Mouse (Mus musculus) liver, postnatal 0 days (tissue): ENCODE data around the gene Myo5a. TPM values are rescaled to one million over a fixed set of nuclear protein-coding genes. Genes with fewer than 3 reads are reported as not detected.

ENCODE experiments used
- ATAC-seq: fragments of 200-750 bp; cut with Nextera tagmentation; 2 replicates; pipeline ENCODE4 v1.8.0; 2017; ENCODE audit warnings: mild to moderate bottlenecking, moderate library complexity
- DNase-seq: peaks from one replicate; pipeline ENCODE4 v3.0.0-alpha.2; 2016
- H3K27ac ChIP-seq: fragments of 300-500 bp; sonication (generic); 2 replicates; pipeline ENCODE4 v1.5.1; 2014; ENCODE audit warnings: antibody characterized with exemption, moderate library complexity, mild to moderate bottlenecking, low read depth
- H3K27me3 ChIP-seq: fragments of 300-500 bp; sonication (generic); 2 replicates; pipeline ENCODE4 v1.6.1; 2014; ENCODE audit warnings: low read length, control low read depth, mixed read lengths; ENCODE audit not compliant: insufficient read depth
- H3K36me3 ChIP-seq: fragments of 300-500 bp; sonication (generic); replicated peaks from 2 replicates; pipeline ENCODE4 v1.6.1; 2014; ENCODE audit warnings: mild to moderate bottlenecking, control low read depth, low read length, moderate library complexity, mixed read lengths; ENCODE audit not compliant: insufficient read depth
- H3K4me1 ChIP-seq: fragments of 300-500 bp; sonication (generic); 2 replicates; pipeline ENCODE4 v1.6.1; 2014; ENCODE audit warnings: antibody characterized with exemption, mild to moderate bottlenecking, control low read depth; ENCODE audit not compliant: insufficient read depth
- H3K4me2 ChIP-seq: fragments of 300-500 bp; sonication (generic); 2 replicates; pipeline ENCODE4 v1.6.1; 2014; ENCODE audit warnings: low read depth, mild to moderate bottlenecking, low read length, moderate library complexity, mixed read lengths
- H3K4me3 ChIP-seq: fragments of 300-500 bp; sonication (generic); 2 replicates; pipeline ENCODE4 v1.5.1; 2014; ENCODE audit warnings: low read depth, low read length
- H3K9ac ChIP-seq: fragments of 300-500 bp; sonication (generic); replicated peaks from 2 replicates; pipeline ENCODE4 v1.6.1; 2014; ENCODE audit warnings: mild to moderate bottlenecking, moderate library complexity
- H3K9me3 ChIP-seq: fragments of 300-500 bp; sonication (generic); 2 replicates; pipeline ENCODE4 v1.6.1; 2016; ENCODE audit warnings: mild to moderate bottlenecking, control low read depth, low read length, mixed read lengths
- CTCF ChIP-seq: sonication (generic); IDR thresholded peaks from 2 replicates; pipeline ENCODE4 v1.5.1; 2016; ENCODE audit warnings: antibody characterized with exemption, low read depth
- EP300 ChIP-seq: IDR thresholded peaks from 2 replicates; pipeline ENCODE4 v1.6.1; 2016; ENCODE audit warnings: antibody characterized with exemption, low read depth, mild to moderate bottlenecking
- WGBS: fragments of 180-500 bp; shearing (Covaris S2); extraction: QIAGEN DNeasy Blood & Tissue Kit; methylation state at CpG from one replicate; pipeline ENCODE4 v1.1.7; 2014; ENCODE audit not compliant: insufficient replicate concordance; 5-methylcytosine and 5-hydroxymethylcytosine counted together
- polyA plus RNA-seq: library from polyadenylated mRNA; unstranded; fragments of >200 nt; fragmentation: Nextera tagmentation; extraction: Ambion mirVana; gene quantifications from 2 replicates; pipeline ENCODE4 v1.2.1, GENCODE M21; 2015

Myo5a gene
- polyA plus RNA-seq, 1 experiment from 2014 or later, result 1.3 TPM

- no peaks in the 10 kb centered on the region for H3K36me3 ChIP-seq
- H3K27ac ChIP-seq, result no peak overlapping the region
- H3K4me3 ChIP-seq, result no peak overlapping the region
- DNase-seq, result no peak
- no peak overlapping the region for H3K9ac ChIP-seq
- TF ChIP-seq CTCF, result no peak
- no peak for TF ChIP-seq EP300
- H3K27me3 ChIP-seq, result no peaks in the 10 kb centered on the region
- WGBS, result 67% methylated on average over 2 of the region's 2 CpGs
- H3K4me1 ChIP-seq, result no peaks in the 10 kb centered on the region
- no peak for ATAC-seq
- no peaks in the 10 kb centered on the region for H3K9me3 ChIP-seq
- H3K4me2 ChIP-seq, result no peak overlapping the region
These were observed 45.9 kb downstream of the Myo5a start for GRCm38 (mm10) chr9:75116571-75117177.

- Histone ChIP-seq H3K4me1 (no peaks in the 10 kb centered on the region), H3K27me3 (no peaks in the 10 kb centered on the region), H3K36me3 (no peaks in the 10 kb centered on the region), H3K9ac (no peak overlapping the region), H3K9me3 (no peaks in the 10 kb centered on the region), H3K4me3 (no peak overlapping the region), H3K27ac (no peak overlapping the region), H3K4me2 (no peak overlapping the region)
- TF ChIP-seq EP300 (no peak), CTCF (no peak)
- ATAC-seq (no peak), DNase-seq (no peak)
- WGBS, result 71% methylated on average over 3 of the region's 3 CpGs
These were observed 50.3 kb downstream of the Myo5a start for GRCm38 (mm10) chr9:75121126-75121525.

GRCm38 (mm10) chr9:75124201-75124721 lies 53.4 kb downstream of the Myo5a start:
- Histone ChIP-seq H3K36me3 (no peaks in the 10 kb centered on the region), H3K4me2 (no peak overlapping the region), H3K9me3 (no peaks in the 10 kb centered on the region), H3K4me1 (no peaks in the 10 kb centered on the region), H3K4me3 (no peak overlapping the region), H3K27me3 (no peaks in the 10 kb centered on the region), H3K27ac (no peak overlapping the region), H3K9ac (no peak overlapping the region)
- WGBS, result 62% methylated on average over 6 of the region's 6 CpGs
- TF ChIP-seq CTCF, result no peak
- ATAC-seq, result no peak
- no peak for DNase-seq

- Histone ChIP-seq H3K9me3 (no peaks in the 10 kb centered on the region), H3K4me2 (no peak overlapping the region), H3K4me3 (no peak overlapping the region), H3K9ac (no peak overlapping the region), H3K4me1 (no peaks in the 10 kb centered on the region), H3K27me3 (no peaks in the 10 kb centered on the region), H3K27ac (no peak overlapping the region), H3K36me3 (no peaks in the 10 kb centered on the region)
- ATAC-seq (no peak), DNase-seq (no peak)
- TF ChIP-seq EP300, result no peak
- no peak for TF ChIP-seq CTCF
- 67% methylated on average over 2 of the region's 2 CpGs for WGBS
These were observed 59.7 kb downstream of the Myo5a start for GRCm38 (mm10) chr9:75130553-75130952.

- TF ChIP-seq CTCF, result no peak
- TF ChIP-seq EP300, result no peak
- H3K9me3 ChIP-seq, result no peaks in the 10 kb centered on the region
- H3K4me3 ChIP-seq, result no peak overlapping the region
- WGBS, result 77% methylated on average over 5 of the region's 5 CpGs
- DNase-seq (no peak), ATAC-seq (no peak)
- H3K36me3 ChIP-seq, result no peaks in the 10 kb centered on the region
- no peaks in the 10 kb centered on the region for H3K27me3 ChIP-seq
- no peak overlapping the region for H3K27ac ChIP-seq
- no peak overlapping the region for H3K9ac ChIP-seq
- no peaks in the 10 kb centered on the region for H3K4me1 ChIP-seq
- H3K4me2 ChIP-seq, result no peak overlapping the region
These were observed 76.1 kb downstream of the Myo5a start for GRCm38 (mm10) chr9:75146911-75147310.

GRCm38 (mm10) chr9:75160525-75160924 lies 89.7 kb downstream of the Myo5a start:
- Histone ChIP-seq H3K36me3 (no peaks in the 10 kb centered on the region), H3K4me1 (no peaks in the 10 kb centered on the region), H3K27me3 (no peaks in the 10 kb centered on the region), H3K27ac (peak overlapping the region; percentile 34; the same call in 1 of the 2 replicates), H3K9ac (no peak overlapping the region), H3K9me3 (no peaks in the 10 kb centered on the region), H3K4me2 (no peak overlapping the region), H3K4me3 (no peak overlapping the region)
- 60% methylated on average over 6 of the region's 6 CpGs for WGBS
- ATAC-seq (no peak), DNase-seq (no peak)
- TF ChIP-seq CTCF, result no peak
- TF ChIP-seq EP300, result no peak
